ENCODE assay signal across 20 mouse cellular contexts in the genomic region with DNA sequence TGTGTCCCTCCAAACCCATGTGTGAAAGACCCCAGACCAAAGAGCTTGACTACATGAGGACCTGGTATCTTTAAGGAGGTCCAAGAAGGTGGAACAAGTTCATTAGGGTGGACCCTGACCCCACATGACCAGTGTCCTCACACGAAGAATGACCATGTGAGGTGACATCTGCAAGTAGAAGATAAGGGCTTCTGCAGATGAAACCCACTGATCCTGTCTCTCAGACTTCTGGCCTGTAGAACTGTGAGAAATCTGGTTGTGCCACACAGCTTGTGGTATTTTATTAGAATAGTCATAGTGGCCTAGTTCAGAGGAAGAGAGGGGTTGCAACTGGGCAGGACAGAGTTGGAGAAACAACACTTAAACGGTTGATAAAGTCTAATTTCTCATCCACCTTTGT.
DNase-seq lines count a peak whose midpoint lies in the region; ATAC-seq and TF ChIP-seq lines count a peak whose summit lies in the region.
"Had no signal": no experiment of that assay in that cellular context is flagged by ENCODE, and none has a peak within 500 bp of the region (broad histone marks: within the 10 kb centered on the region; RNA-seq: fewer than 3 reads in every experiment).

No protein-coding gene starts in this region.

- H3K36me3 ChIP-seq in heart, embryonic 12.5 days = no peaks in the 10 kb centered on the region
- no peaks in the 10 kb centered on the region for H3K36me3 ChIP-seq in MEL (ENCODE audit: control insufficient read depth in 1 of 2, insufficient read depth in 2 of 2, low read length in 2 of 2)
- no peaks in the 10 kb centered on the region for H3K36me3 ChIP-seq in forebrain, embryonic 11.5 days (ENCODE audit: control insufficient read depth, insufficient read depth, low read length)
- H3K36me3 ChIP-seq: embryonic facial prominence, embryonic 13.5 days; embryonic facial prominence, embryonic 15.5 days; forebrain, embryonic 12.5 days had no signal

- peak; percentile 2 for DNase-seq in heart, adult 11 months
- peak; percentile 3 for DNase-seq in 416B (ENCODE audit: low read depth)
- no peak for DNase-seq in MEL (ENCODE audit: low read depth, low spot score)
- DNase-seq in forebrain, embryonic 11.5 days (ENCODE audit: low spot score) = no peak
- no peak for DNase-seq in urinary bladder, postnatal 36 days (ENCODE audit: low spot score in 2 of 2)
- DNase-seq: adrenal gland, adult 2 months; adrenal gland, postnatal 10 days; adrenal gland, postnatal 25 days; cerebellum, adult 11 months; cerebellum, adult 18-20 months; cerebellum, adult 8-10 months; cerebellum, adult 9-11 months; cerebellum, postnatal 36 days; embryo, embryonic 11 days had no signal

- H3K4me1 ChIP-seq in heart, embryonic 12.5 days (replicated peaks) = no peaks in the 10 kb centered on the region
- no peaks in the 10 kb centered on the region for H3K4me1 ChIP-seq in MEL (ENCODE audit: control insufficient read depth in 1 of 2, insufficient read depth in 2 of 2, low read length in 2 of 2)
- H3K4me1 ChIP-seq in forebrain, embryonic 11.5 days (replicated peaks; ENCODE audit: control insufficient read depth, insufficient read depth, low read length) = 0 out of 2 replicates have a peak, but pooled peaks cover 2% of the 10 kb centered on the region
- H3K4me1 ChIP-seq: embryonic facial prominence, embryonic 13.5 days; embryonic facial prominence, embryonic 15.5 days; forebrain, embryonic 12.5 days had no signal

- H3K79me2 ChIP-seq in MEL (ENCODE audit: control insufficient read depth, insufficient read depth, low read length, poor library complexity) = no peaks in the 10 kb centered on the region

- TF ChIP-seq POLR2A in MEL (IDR thresholded peaks at IDR 0.05; ENCODE audit: control insufficient read depth in 1 of 2, insufficient read depth in 1 of 2, low read depth in 1 of 2, low read length in 2 of 2, poor library complexity in 1 of 2) = no peak

- ATAC-seq in heart, embryonic 12.5 days (ENCODE audit: insufficient number of reproducible peaks, low FRiP score) = no peak
- ATAC-seq in forebrain, embryonic 11.5 days (replicated peaks; ENCODE audit: low FRiP score) = no peak
- ATAC-seq: forebrain, embryonic 14.5 days; forebrain, embryonic 16.5 days had no signal

- peaks cover 6% of the 10 kb centered on the region for H3K9me3 ChIP-seq in heart, embryonic 12.5 days (replicated peaks)
- H3K9me3 ChIP-seq in MEL (replicated peaks; ENCODE audit: insufficient read depth, low read length) = no peaks in the 10 kb centered on the region
- H3K9me3 ChIP-seq in forebrain, embryonic 11.5 days (ENCODE audit: control insufficient read depth, low read length) = no peaks in the 10 kb centered on the region
- H3K9me3 ChIP-seq: embryonic facial prominence, embryonic 13.5 days; embryonic facial prominence, embryonic 15.5 days; forebrain, embryonic 12.5 days had no signal

- no peak for TF ChIP-seq RAD21 in MEL (IDR thresholded peaks at IDR 0.05; ENCODE audit: low read depth, low read length)

- no peak overlapping the region for H3K9ac ChIP-seq in heart, embryonic 12.5 days
- H3K9ac ChIP-seq in MEL (ENCODE audit: control insufficient read depth, low read depth, low read length, poor library complexity, severe bottlenecking) = no peak overlapping the region
- H3K9ac ChIP-seq in forebrain, embryonic 11.5 days (ENCODE audit: low read length) = no peak overlapping the region
- H3K9ac ChIP-seq: embryonic facial prominence, embryonic 13.5 days; embryonic facial prominence, embryonic 15.5 days; forebrain, embryonic 12.5 days had no signal

- H3K4me2 ChIP-seq in heart, embryonic 12.5 days = no peak overlapping the region
- no peak overlapping the region for H3K4me2 ChIP-seq in forebrain, embryonic 11.5 days (ENCODE audit: low read depth, low read length, severe bottlenecking)
- H3K4me2 ChIP-seq: embryonic facial prominence, embryonic 13.5 days; embryonic facial prominence, embryonic 15.5 days; forebrain, embryonic 12.5 days had no signal

- WGBS in heart, embryonic 12.5 days = 65% methylated on average over 2 of the region's 2 CpGs
- WGBS in forebrain, embryonic 11.5 days = 88% methylated on average over 2 of the region's 2 CpGs

- H3K27me3 ChIP-seq in heart, embryonic 12.5 days (replicated peaks) = no peaks in the 10 kb centered on the region
- H3K27me3 ChIP-seq in MEL (ENCODE audit: control insufficient read depth in 1 of 2, insufficient read depth in 2 of 2, low read length in 2 of 2) = no peaks in the 10 kb centered on the region
- no peaks in the 10 kb centered on the region for H3K27me3 ChIP-seq in forebrain, embryonic 11.5 days (ENCODE audit: control insufficient read depth, insufficient read depth, low read length)
- H3K27me3 ChIP-seq: embryonic facial prominence, embryonic 13.5 days; embryonic facial prominence, embryonic 15.5 days; forebrain, embryonic 12.5 days had no signal

- no peak overlapping the region for H3K27ac ChIP-seq in heart, embryonic 12.5 days (ENCODE audit: poor library complexity, severe bottlenecking)
- H3K27ac ChIP-seq in MEL (ENCODE audit: control insufficient read depth, low read depth, low read length) = no peak overlapping the region
- no peak overlapping the region for H3K27ac ChIP-seq in forebrain, embryonic 11.5 days (ENCODE audit: low read depth, low read length)
- H3K27ac ChIP-seq: embryonic facial prominence, embryonic 13.5 days; embryonic facial prominence, embryonic 15.5 days; forebrain, embryonic 12.5 days had no signal

- TF ChIP-seq EP300 in MEL (IDR thresholded peaks at IDR 0.05; ENCODE audit: low read depth in 1 of 2, low read length in 2 of 2) = no peak

- no peak for TF ChIP-seq CTCF in MEL (IDR thresholded peaks at IDR 0.05 in 2 of 3, conservative IDR thresholded peaks at IDR 0.05 in 1 of 3; ENCODE audit: control insufficient read depth in 1 of 3, insufficient read depth in 1 of 3, low read depth in 2 of 3, low read length in 3 of 3, poor library complexity in 1 of 3, severe bottlenecking in 1 of 3)

- H3K4me3 ChIP-seq in heart, embryonic 12.5 days = no peak overlapping the region
- no peak overlapping the region for H3K4me3 ChIP-seq in MEL (ENCODE audit: control insufficient read depth in 1 of 2, insufficient read depth in 1 of 2, low read depth in 2 of 2, low read length in 2 of 2)
- no peak overlapping the region for H3K4me3 ChIP-seq in forebrain, embryonic 11.5 days (ENCODE audit: low read depth, low read length)
- H3K4me3 ChIP-seq: embryonic facial prominence, embryonic 13.5 days; embryonic facial prominence, embryonic 15.5 days; forebrain, embryonic 12.5 days had no signal

TF ChIP-seq in MEL, 35 proteins besides CTCF, POLR2A, EP300 and RAD21:
- TF ChIP-seq MAFK (IDR thresholded peaks at IDR 0.05; ENCODE audit: borderline replicate concordance, low read depth, low read length) (no peak), TAL1 (IDR thresholded peaks at IDR 0.05; ENCODE audit: low read length) (0 out of 2 replicates have a peak, but pooled peaks have one; percentile 19), MEF2A (IDR thresholded peaks at IDR 0.05; ENCODE audit: extremely low read depth, insufficient replicate concordance, low read depth, low read length, poor library complexity, severe bottlenecking) (no peak)
TF ChIP-seq in MEL: peak in this region for 1.

Comparison
In these comparisons a context has a peak if more than half of its experiments do, and no peak if none do; other contexts are left out.
1. DNase-seq: peak in heart, adult 11 months (single experiment) and 416B (single experiment); none in MEL (single experiment), forebrain, embryonic 11.5 days (single experiment) and urinary bladder, postnatal 36 days (0 of 2).